Mouse (Mus musculus): ENCODE data around the gene Rxrg. TPM values are rescaled to one million over a fixed set of nuclear protein-coding genes. Genes with fewer than 3 reads are reported as not detected.
A peak's percentile ranks its signal among the peaks of the same experiment; 100 is the strongest.

Gene Rxrg
- polyA plus RNA-seq, 1 experiment from 2014 or later: 32.8 TPM

- no peaks in the 10 kb centered on the region for H3K9me3 ChIP-seq
- ATAC-seq (replicated peaks): no peak
Measured at GRCm38 (mm10) chr1:167649122-167649633, 51.0 kb downstream of the Rxrg start.

DNA sequence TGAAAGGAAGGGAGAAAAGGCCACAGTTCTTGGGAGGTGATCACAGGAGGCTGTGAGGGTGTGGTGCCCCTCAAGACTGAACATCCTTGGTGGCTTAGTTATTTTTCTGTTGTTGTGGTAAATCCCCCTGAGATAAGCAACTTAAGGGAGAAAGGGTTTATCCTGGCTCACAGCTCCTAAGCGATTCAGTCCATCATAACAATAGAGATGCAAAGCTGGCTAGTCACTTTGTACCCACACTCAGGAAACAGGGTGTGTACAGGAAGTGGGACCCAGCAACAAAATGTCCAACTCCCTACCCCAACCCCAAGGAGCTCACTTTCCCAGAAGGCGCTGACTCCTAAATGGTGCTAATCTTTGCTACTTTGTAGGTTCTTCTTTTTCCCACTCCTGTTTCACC is 54.2 kb downstream of the Rxrg start:
- Histone ChIP-seq H3K4me2 (replicated peaks) (no peak overlapping the region), H3K27ac (replicated peaks) (no peak overlapping the region), H3K9me3 (no peaks in the 10 kb centered on the region), H3K4me3 (no peak overlapping the region), H3K36me3 (no peaks in the 10 kb centered on the region), H3K27me3 (no peaks in the 10 kb centered on the region), H3K4me1 (no peaks in the 10 kb centered on the region), H3K9ac (replicated peaks) (no peak overlapping the region)
- 83% methylated on average over 2 of the region's 2 CpGs for WGBS
- ATAC-seq (replicated peaks): no peak

More at GRCm38 (mm10) chr1:167649122-167649633, 51.0 kb downstream of the Rxrg start:
- 77% methylated on average over 11 of the region's 11 CpGs for WGBS
- no peak overlapping the region for H3K27ac ChIP-seq (replicated peaks)
- no peaks in the 10 kb centered on the region for H3K4me1 ChIP-seq
- H3K4me2 ChIP-seq (replicated peaks): no peak overlapping the region
- H3K27me3 ChIP-seq: no peaks in the 10 kb centered on the region
- H3K9ac ChIP-seq (replicated peaks): no peak overlapping the region
- H3K36me3 ChIP-seq: no peaks in the 10 kb centered on the region
- H3K4me3 ChIP-seq: no peak overlapping the region

GRCm38 (mm10) chr1:167659065-167659464 is 60.9 kb downstream of the Rxrg start:
- Histone ChIP-seq H3K9me3 (no peaks in the 10 kb centered on the region), H3K4me2 (replicated peaks) (no peak overlapping the region), H3K27me3 (peaks cover 10% of the 10 kb centered on the region; the same call in 1 of the 2 replicates), H3K4me1 (peaks cover 20% of the 10 kb centered on the region), H3K27ac (replicated peaks) (no peak overlapping the region), H3K9ac (replicated peaks) (no peak overlapping the region), H3K36me3 (no peaks in the 10 kb centered on the region), H3K4me3 (no peak overlapping the region)
- ATAC-seq (replicated peaks): no peak
- WGBS: 91% methylated on average over 3 of the region's 3 CpGs

GRCm38 (mm10) chr1:167660521-167661101 is 62.4 kb downstream of the Rxrg start:
- peaks cover 20% of the 10 kb centered on the region for H3K4me1 ChIP-seq
- ATAC-seq (replicated peaks): peak; percentile 85

GRCm38 (mm10) chr1:167661123-167661522 is 62.9 kb downstream of the Rxrg start:
- H3K4me1 ChIP-seq: peaks cover 20% of the 10 kb centered on the region
- peak; percentile 89 for ATAC-seq (replicated peaks)
- H3K9me3 ChIP-seq: no peaks in the 10 kb centered on the region
- H3K4me3 ChIP-seq: peak overlapping the region; percentile 35
- 1% methylated on average over 19 of the region's 19 CpGs for WGBS
- H3K27me3 ChIP-seq: peaks cover 10% of the 10 kb centered on the region; the same call in 1 of the 2 replicates
- peak overlapping the region; percentile 11; the same call in 1 of the 2 replicates for H3K9ac ChIP-seq (replicated peaks)
- no peaks in the 10 kb centered on the region for H3K36me3 ChIP-seq
- H3K4me2 ChIP-seq (replicated peaks): peak overlapping the region; percentile 63
- H3K27ac ChIP-seq (replicated peaks): no peak overlapping the region

More at GRCm38 (mm10) chr1:167660521-167661101, 62.4 kb downstream of the Rxrg start:
- Histone ChIP-seq H3K4me3 (peak overlapping the region; percentile 35), H3K4me2 (replicated peaks) (peak overlapping the region; percentile 63), H3K9me3 (no peaks in the 10 kb centered on the region), H3K9ac (replicated peaks) (peak overlapping the region; percentile 11; the same call in 1 of the 2 replicates), H3K36me3 (no peaks in the 10 kb centered on the region), H3K27me3 (peaks cover 10% of the 10 kb centered on the region; the same call in 1 of the 2 replicates), H3K27ac (replicated peaks) (peak overlapping the region; percentile 48; the same call in 1 of the 2 replicates)
- 2% methylated on average over 21 of the region's 21 CpGs for WGBS

GRCm38 (mm10) chr1:167663136-167663535 is 65.0 kb downstream of the Rxrg start:
- 33% methylated on average over 5 of the region's 5 CpGs for WGBS
- no peaks in the 10 kb centered on the region for H3K9me3 ChIP-seq
- no peak overlapping the region for H3K9ac ChIP-seq (replicated peaks)
- H3K4me1 ChIP-seq: peaks cover 20% of the 10 kb centered on the region
- no peak for ATAC-seq (replicated peaks)
- H3K27ac ChIP-seq (replicated peaks): no peak overlapping the region
- H3K36me3 ChIP-seq: no peaks in the 10 kb centered on the region
- no peak overlapping the region for H3K4me3 ChIP-seq
- H3K4me2 ChIP-seq (replicated peaks): no peak overlapping the region
- H3K27me3 ChIP-seq: peaks cover 10% of the 10 kb centered on the region; the same call in 1 of the 2 replicates

DNA sequence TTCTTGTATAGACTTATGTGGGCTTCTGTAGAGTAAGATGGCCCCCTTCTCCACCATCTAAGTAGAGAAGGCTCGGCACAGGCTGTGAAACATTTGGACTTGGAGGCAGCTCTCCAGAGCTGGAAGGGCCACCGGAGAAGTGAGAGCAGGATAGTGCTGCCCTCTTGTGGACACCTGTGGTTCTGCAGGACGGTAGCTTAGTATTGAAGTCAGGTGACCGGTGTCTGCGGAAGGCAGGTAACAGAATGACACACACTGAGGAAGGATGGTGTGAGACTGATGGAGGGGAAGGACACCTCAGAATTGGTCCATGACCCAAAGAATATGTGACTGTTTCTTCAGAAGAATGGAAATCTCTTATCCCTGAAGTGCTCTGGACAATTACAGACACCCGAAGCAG is 71.6 kb downstream of the Rxrg start:
- H3K4me1 ChIP-seq: no peaks in the 10 kb centered on the region
- no peak overlapping the region for H3K9ac ChIP-seq (replicated peaks)
- WGBS: 31% methylated on average over 6 of the region's 6 CpGs
- no peaks in the 10 kb centered on the region for H3K9me3 ChIP-seq
- H3K4me2 ChIP-seq (replicated peaks): no peak overlapping the region
- peaks cover 31% of the 10 kb centered on the region for H3K27me3 ChIP-seq
- H3K36me3 ChIP-seq: no peaks in the 10 kb centered on the region
- no peak overlapping the region for H3K27ac ChIP-seq (replicated peaks)
- no peak overlapping the region for H3K4me3 ChIP-seq
- ATAC-seq (replicated peaks): no peak; the same call in 1 of the 2 replicates

GRCm38 (mm10) chr1:167672433-167672987 is 74.3 kb downstream of the Rxrg start:
- no peak overlapping the region for H3K4me3 ChIP-seq
- ATAC-seq (replicated peaks): no peak
- no peaks in the 10 kb centered on the region for H3K9me3 ChIP-seq
- H3K9ac ChIP-seq (replicated peaks): no peak overlapping the region
- H3K4me2 ChIP-seq (replicated peaks): no peak overlapping the region
- WGBS: 26% methylated on average over 17 of the region's 17 CpGs
- H3K4me1 ChIP-seq: no peaks in the 10 kb centered on the region
- peaks cover 31% of the 10 kb centered on the region for H3K27me3 ChIP-seq
- H3K27ac ChIP-seq (replicated peaks): no peak overlapping the region
- H3K36me3 ChIP-seq: no peaks in the 10 kb centered on the region

DNA sequence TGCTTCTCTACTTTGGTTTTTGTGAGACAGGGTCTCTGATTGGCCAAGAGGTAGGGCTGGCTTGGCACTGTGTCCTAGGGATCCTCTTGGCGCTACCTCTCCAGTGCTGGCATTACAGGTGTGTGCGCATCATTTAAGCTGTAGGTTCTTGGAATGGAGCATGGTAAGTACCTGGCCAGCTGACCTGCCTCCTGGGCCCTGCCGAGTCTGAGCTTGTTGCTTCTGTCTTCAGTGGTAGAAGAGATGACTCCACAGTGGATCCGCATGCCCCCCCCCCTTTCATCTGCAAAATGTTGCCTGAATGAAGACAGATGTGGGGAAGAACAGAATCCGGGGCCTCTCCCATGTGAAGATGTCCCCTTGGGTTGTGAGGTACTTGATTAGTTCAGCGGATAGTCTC is 80.9 kb downstream of the Rxrg start:
- Histone ChIP-seq H3K4me2 (replicated peaks) (no peak overlapping the region), H3K4me3 (no peak overlapping the region), H3K9ac (replicated peaks) (no peak overlapping the region), H3K4me1 (no peaks in the 10 kb centered on the region), H3K27ac (replicated peaks) (no peak overlapping the region), H3K27me3 (peaks cover 3% of the 10 kb centered on the region; the same call in 1 of the 2 replicates), H3K36me3 (no peaks in the 10 kb centered on the region), H3K9me3 (peaks cover 5% of the 10 kb centered on the region; the same call in 1 of the 2 replicates)
- 94% methylated on average over 6 of the region's 6 CpGs for WGBS
- no peak for ATAC-seq (replicated peaks)

- no peak for ATAC-seq (replicated peaks)
- peak overlapping the region; percentile 44 for H3K4me3 ChIP-seq
Measured at GRCm38 (mm10) chr1:167688001-167688346, 89.8 kb downstream of the Rxrg start.

DNA sequence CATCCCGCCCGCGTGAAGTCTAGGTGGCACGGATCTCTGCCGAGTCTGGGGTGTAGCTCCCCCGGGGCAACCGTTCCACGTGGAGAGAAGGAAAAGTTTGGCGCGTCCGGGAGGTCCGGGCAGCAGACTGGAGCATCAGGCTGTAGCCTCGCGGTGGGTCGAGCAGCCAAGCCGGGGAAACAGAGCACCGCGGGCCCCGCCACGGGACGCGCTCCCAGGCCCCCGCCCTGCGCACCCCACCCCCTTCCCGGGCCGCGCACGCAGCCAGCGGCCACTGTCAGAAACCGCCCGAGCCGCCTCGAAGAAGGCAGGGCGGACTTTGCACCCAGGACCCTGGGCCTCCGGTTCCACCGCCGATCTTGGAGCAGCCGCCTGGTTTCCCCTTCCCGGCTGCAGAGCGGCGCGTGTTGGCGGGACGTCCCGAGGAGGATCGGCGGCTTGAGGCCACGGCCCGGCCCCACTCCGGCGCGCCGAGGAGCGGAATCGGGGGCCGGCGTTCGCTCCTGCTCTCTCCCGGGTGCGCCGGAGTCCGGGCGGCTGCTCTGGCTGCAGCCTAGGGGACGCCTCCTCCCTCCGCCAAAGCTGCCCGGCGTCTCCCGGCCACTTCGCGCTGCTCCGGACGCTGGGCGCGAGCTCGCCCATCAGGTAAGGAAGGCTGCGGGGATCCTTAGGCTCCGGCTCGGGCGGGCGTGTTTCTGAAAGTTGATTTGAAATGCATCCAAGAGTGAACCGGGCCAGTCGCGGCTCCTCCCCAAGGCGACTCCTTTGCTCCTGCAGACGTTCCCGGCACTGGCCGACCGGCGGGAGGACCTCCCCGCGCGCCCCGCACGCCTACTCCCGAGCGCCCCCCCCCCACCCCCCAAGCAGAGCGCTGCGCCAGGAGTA is 90.4 kb downstream of the Rxrg start:
- H3K4me1 ChIP-seq: peaks cover 30% of the 10 kb centered on the region
- peaks cover 7% of the 10 kb centered on the region for H3K9me3 ChIP-seq
- H3K4me3 ChIP-seq: peak overlapping the region; percentile 44
- H3K27ac ChIP-seq (replicated peaks): no peak overlapping the region
- peak overlapping the region; percentile 83 for H3K4me2 ChIP-seq (replicated peaks)
- no peaks in the 10 kb centered on the region for H3K36me3 ChIP-seq
- ATAC-seq (replicated peaks): peak; percentile 57
- H3K9ac ChIP-seq (replicated peaks): peak overlapping the region; percentile 36
- WGBS: under 1% methylated on average over 92 of the region's 98 CpGs
- H3K27me3 ChIP-seq: peaks cover 65% of the 10 kb centered on the region

More at GRCm38 (mm10) chr1:167688001-167688346, 89.8 kb downstream of the Rxrg start:
- Histone ChIP-seq H3K4me1 (peaks cover 30% of the 10 kb centered on the region), H3K4me2 (replicated peaks) (peak overlapping the region; percentile 83), H3K36me3 (no peaks in the 10 kb centered on the region), H3K27ac (replicated peaks) (no peak overlapping the region), H3K27me3 (peaks cover 60% of the 10 kb centered on the region), H3K9me3 (peaks cover 7% of the 10 kb centered on the region), H3K9ac (replicated peaks) (no peak overlapping the region)
- under 1% methylated on average over 8 of the region's 8 CpGs for WGBS

GRCm38 (mm10) chr1:167689232-167689261 is 90.9 kb downstream of the Rxrg start, which contains the start of gene Lmx1a:
Gene Lmx1a (plus strand): TSS chr1:167689237.
- H3K4me2 ChIP-seq (replicated peaks): peak within 1 kb of the TSS; percentile 83
- no peaks in the 10 kb centered on the region for H3K36me3 ChIP-seq
- 0% methylated on average over 3 of the region's 3 CpGs for WGBS
- peaks cover 7% of the 10 kb centered on the region for H3K9me3 ChIP-seq
- no peak within 1 kb of the TSS for H3K27ac ChIP-seq (replicated peaks)
- H3K27me3 ChIP-seq: peaks cover 69% of the 10 kb centered on the region
- peaks cover 30% of the 10 kb centered on the region for H3K4me1 ChIP-seq
- H3K9ac ChIP-seq (replicated peaks): peak within 1 kb of the TSS; percentile 36
- ATAC-seq (replicated peaks): no peak
- H3K4me3 ChIP-seq: peak within 1 kb of the TSS; percentile 44

All from forebrain, embryonic 15.5 days (tissue).